Mouse (Mus musculus): ENCODE measurements at regions not wholly inside any gene's neighbourhood (a gene's known extent, or its start where the extent isn't known, plus 50 kb on each side); places are given as distances from the start of the nearest gene placed in this dataset.

DNA sequence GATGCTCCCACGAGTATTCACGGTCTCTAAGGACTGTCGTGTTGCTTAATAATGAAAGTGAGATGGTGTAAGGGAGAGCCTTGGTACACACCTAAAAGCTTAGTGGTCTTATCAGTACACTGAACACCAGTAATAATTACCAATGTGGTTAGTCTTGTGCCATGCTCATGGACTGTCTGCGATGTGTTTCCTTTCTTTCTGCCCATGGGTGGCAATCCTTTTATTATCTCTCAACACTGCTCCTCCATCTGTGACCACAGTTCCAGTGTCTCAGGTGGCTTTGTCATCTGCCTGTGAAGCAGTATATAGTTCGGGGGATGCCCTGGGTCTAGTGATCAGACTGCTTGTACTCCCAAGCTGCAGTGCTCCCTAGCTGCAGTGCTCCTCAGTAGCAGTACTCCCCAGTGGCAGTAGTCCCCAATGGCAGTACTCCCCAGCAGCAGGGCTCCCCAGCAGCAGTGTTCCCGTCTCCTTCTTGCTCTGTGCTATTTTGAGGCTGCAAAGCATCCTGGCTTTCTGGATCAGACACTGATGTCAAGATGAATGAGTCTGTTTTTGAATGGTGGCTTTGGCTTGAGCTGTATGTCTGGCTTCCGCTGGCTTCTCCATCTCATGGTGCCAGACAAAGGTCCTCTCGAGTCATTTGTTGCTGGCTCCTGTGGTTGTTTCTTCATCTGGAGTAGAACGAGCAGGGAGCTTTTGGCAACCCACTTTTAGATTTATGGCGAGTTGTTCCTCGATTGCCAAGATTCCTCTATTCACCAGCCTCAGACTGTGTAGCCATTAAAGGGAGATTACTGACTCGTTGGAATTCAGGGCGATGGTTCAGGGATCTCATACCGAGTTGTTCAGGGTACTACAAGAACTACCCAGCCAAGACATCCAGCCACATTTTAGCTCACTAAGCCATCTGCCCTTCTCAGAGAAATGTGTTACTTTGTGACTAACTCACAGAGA, 88.4 kb upstream of the Plxnc1 start:
- no peak for DNase-seq (ENCODE audit: low spot score)

DNA sequence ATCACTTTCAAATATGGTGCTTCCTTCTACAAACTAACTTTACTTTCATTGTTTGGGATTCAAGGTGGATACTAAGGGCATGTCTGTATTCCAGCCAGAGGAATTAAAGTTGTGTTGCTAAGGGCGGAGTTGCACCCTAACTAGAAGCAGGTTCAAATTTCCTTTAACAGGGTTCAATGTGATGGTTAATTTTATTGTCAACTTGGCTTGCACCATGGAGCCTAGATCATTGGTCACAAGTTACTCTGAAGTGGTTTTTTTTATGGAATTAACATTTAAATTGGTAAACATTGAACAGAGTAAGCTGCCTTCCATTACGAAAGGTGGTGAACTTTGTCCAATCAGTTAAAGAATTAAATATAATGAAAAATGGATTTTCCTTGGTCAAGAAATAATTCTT, 86.7 kb upstream of the Plxnc1 start:
- DNase-seq (ENCODE audit: low spot score), result no peak

DNA sequence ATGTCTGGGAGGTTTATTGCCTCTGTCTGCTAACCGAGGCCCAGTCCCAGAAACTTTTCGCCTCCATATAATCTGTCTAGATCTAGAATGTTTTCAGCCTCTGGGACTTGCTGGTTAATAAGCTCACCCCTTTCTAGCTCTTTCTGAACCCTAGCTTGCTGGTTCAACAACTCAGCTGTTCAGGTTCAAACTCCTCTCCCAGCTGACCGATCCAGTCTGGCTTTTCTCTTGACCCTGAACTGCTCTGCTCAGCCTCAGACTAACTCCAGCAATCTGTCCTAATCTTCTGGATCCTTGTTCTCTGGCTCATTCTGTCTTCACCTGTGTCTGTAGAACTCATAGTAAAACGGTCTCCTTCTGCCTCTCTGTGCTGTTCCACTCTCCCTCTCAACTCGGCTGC, 86.2 kb upstream of the Plxnc1 start:
- no peak for DNase-seq (ENCODE audit: low spot score)

DNA sequence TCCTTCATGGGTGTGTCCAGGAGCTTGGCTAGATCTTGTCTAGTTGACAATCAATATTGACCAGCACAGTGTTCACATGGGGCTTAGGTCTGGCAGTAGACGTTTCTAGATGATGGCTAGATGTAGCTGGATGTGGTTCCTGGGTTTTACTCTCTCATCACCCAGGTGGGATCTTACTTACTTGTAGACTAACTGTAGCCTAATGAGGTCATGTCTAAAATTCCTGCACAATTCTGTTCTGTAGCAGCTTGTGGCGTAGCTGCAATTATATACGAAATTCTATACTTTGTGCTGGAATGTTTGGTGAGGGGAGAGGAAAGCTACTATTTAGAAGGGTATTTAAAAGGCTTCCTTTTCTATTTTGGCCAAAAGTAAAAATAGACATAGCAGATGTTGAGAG, 84.9 kb upstream of the Plxnc1 start:
- DNase-seq (ENCODE audit: low spot score), result no peak

DNA sequence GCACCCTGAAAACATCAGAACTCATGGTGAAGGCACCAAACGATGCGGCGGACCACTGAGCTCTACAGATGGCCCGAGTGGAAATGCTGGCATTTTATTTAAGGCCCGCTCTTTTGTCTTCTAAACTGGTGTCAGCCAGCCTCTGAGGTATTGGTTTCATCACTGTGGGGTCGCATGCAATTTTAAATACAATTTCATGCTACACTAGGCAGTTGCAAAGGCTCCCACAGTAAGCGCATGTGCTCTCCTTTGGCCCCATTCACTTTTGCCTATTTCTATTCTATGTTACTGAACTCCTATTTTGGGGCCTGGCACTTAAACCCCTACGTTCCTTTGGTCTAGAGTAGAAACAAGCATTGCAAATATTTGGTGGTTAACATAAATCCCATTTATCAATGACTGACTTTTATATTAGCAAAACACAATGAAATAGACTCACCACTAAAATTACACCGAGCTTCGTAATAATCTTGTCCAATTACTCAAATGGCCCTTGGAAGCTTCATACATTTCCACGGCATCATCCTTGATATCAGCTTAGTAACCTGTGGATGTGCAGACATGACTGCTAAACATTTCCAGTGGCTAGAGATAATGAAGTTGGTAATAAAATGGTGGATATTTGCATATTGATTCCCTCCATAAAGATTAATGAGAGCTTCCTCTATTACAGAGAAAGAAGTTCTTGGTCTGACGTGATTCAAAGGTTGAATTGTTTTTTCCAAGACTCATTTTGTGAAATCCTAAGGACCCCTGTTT, 81.1 kb upstream of the Plxnc1 start:
- no peak for DNase-seq (ENCODE audit: low spot score)

DNA sequence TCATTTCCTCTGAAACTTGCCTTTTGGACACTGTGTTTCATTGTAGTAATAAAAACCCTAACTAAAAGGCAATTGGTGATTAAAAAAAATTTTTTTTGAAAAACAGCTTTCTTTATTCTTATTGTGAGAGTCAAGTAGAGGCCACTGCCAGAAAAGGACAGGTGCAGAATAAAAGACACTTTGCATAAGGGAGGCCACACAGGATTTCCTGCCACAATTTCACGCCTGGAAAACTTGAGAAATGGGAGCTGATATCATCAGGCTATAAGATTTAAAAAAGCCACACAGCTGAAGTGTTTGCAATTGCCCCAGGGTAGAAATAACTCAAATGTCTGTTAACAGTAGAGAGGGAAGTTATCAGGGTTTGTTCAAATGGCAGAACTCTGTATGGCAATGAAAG, 76.6 kb upstream of the Plxnc1 start:
- no peak for DNase-seq (ENCODE audit: low spot score)

DNA sequence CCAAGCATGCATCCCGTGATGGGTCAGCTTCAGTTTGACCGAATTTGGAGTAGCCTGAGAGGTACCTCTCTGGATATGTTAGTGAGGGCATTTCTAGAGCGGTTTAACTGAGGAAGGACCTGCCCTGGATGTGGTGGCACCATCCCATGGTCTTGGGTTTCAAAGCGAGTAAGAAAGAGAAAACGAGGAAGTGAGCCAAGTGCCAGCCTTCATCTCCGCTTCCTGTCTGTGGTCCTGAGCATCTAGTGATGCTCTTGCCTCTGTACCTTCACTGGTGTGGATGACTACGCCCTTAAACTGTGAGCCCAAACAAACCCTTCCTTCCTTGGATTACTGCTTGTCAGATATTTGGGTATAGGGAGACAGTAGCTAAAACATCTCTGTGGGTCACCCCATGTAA, 72.3 kb upstream of the Plxnc1 start:
- no peak for DNase-seq (ENCODE audit: low spot score)

DNA sequence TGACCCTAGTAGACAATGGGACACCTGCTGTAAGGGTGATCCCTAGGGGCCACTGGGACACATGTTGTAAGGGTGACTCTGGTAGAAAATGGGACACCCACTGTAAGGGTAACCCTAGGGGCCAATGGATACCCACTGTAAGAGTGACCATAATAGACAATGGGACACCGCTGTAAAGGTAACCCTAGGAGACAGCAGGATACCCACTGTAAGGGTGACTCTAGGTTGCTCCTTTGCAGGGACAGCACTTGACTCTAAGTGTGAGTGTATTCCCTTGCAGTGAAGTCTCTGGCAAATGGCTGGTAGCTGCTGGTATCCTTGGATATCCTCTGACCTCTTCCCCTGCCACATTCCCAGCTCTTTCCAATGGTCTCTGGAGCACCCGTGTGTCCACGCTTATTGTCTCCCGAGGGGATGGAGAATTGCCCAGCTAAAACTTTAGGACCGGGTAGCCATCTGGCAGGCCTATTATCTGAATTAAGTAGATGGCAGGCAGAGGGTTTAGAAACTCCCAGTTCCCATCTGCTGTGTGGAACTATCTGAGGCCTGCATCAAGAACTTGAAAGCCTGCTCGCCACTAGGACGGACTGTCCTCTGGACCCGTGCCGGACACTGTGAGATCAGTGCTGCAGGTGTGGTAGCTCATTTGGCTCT, 70.8 kb upstream of the Plxnc1 start:
- no peak for DNase-seq (ENCODE audit: low spot score)

DNA sequence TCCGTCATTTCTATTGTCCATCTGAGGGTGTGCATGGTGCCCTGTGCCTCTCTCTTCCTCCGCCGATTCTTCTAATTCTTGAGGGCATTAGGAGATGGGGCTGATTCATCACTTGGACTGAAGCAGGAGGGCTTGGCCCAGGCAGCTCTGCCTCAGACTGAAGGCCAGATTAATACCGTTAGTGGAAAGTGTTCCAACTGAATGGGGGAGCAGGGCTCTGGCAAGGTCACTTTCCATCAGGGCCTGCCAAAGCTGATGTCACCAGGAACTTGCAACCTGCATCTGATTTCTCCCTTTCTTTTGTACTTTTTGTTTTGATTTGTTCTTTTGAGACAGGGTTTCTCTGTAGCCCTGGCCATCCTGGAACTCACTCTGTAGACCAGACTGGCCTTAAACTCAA, 69.3 kb upstream of the Plxnc1 start:
- DNase-seq (ENCODE audit: low spot score), result no peak

DNA sequence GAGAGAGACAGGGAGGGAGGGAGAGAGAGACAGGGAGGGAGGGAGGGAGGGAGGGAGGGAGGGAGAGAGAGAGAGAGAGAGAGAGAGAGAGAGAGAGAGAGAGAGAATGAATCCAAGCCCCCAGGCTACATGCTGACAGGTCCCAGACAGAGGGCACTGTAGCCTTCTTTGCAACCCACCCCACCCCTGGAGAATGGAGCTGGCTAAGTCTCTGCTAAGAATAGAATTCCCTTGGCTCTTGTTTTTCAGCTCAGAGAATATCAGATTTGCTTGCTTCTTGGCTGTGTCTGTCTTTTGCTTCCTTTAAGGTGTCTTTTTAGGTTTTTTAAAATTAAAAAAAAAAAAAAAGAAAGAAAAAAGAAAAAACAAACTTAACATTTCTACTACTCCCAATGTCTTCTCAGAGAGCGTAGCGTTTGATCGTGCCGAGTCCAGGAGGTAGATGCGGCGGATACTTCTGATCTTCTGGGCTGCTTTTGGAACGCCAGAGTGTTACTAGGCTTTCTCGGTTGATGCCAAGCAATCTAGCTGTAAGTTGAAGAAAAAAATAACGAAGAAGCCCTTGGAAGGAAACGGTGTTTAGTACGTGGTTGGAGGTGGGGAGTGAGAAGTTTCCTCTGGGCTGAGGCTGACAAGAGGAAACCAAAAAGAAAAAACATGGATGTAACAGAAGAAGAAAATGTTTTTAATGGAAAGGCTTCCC, 68.7 kb upstream of the Plxnc1 start:
- no peak for DNase-seq (ENCODE audit: low spot score)

DNA sequence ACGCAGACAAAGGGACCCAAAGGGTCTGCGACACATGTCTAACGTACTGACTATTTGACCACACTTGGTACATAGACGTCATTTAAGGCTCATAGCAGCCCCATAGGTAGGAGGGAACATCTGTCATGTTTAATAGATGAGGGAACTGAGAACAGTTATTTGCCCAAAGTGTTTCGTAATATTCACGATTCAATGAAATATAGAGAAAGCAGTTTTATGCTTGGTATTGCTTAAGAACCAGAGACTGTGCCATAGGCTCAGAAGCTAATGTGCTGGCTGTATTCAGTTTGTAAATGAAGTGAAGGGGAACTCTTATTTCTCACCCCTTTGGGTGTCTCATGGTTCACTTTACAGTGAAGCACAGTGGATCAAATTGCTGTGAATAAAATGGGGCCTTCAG, 65.7 kb upstream of the Plxnc1 start:
- no peak for DNase-seq (ENCODE audit: low spot score)

DNA sequence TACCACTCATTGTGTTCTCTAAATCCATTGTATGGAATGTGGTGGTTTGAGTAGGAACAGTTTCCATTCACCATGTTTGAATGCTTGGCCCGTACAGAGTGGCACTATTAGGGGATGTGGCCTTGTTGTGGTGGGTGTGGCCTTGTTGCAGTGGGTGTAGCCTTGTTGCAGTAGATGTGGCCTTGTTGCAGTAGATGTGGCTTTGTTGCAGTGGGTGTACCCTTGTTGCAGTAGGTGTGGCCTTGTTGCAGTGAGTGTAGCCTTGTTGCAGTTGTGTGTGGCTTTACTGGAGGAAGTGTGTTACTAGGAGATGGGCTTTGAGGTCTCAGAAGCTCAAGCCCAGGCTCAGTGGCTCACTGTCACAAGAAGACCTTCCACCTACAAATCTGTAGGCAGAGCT, 64.4 kb upstream of the Plxnc1 start:
- DNase-seq (ENCODE audit: low spot score), result no peak

DNA sequence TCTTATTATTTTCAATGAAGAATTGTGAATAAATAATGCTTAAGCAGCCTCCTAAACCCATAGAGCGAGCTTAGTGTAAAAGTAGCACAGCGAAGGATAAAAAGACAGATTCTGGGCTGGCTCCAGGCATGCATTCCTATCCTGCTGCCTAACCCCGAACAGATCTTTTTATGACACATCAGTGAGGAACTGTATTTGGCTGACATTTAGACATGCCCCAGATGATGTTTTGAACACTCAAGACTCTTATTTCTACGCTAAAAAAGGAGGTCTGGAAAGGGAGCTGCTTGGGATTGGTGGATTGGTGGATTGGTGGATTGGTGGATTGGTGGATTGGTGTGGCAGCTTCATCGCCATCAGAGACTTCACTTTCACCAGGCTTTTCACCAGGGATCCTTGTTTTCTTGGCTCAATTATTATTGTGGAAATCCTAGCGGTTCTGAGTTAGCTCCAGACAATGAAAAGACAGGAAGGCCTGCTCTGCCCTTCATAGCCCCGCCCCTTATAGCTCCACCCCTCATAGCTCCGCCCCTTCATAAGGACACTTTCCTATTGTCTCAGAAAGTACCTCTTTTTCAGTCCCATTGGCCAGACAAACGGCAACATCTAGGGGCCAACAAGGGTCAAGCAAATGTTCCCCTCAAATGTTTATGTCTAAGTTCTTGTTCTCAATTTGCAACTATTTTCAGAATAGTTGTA, 59.6 kb upstream of the Plxnc1 start:
- DNase-seq (ENCODE audit: low spot score), result no peak

DNA sequence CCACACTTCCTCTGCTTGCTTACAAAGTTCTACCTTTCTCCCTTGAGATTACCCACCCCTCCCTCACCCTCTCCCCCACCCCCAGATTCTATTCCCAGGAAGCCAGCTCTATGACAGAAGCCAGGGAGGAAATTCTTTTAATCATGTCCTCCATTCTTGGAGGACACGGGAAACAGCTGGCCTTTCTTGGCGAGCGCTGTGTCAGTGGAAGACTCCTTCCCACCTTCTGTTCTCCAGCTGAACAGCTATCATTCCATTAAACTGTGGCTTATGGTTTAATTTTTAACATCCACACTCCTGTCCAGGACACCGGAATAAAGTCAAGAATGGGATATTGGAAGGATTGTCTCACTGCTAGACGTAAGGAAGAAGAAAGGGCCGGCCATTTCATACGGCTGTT, 59.0 kb upstream of the Plxnc1 start:
- DNase-seq (ENCODE audit: low spot score), result no peak

DNA sequence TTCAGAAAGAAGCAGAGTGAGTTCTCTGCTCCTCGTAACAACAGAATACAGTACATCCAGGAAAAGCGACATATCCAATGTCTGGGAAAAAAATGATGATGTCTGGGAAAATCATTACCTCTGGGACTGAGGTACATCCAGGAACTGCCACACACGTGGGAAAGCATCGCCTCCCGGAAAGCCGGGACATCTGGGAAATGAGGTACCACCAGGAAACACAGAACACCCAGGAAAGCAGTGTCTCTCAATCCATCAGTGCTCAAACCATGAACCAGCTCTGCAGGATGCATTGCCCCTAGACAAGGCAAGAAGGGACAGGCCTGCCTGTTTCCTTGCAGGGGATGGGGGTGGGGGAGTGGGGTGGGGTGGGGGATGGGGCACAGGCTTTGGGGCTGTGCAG, 57.0 kb upstream of the Plxnc1 start:
- DNase-seq (ENCODE audit: low spot score), result no peak

DNA sequence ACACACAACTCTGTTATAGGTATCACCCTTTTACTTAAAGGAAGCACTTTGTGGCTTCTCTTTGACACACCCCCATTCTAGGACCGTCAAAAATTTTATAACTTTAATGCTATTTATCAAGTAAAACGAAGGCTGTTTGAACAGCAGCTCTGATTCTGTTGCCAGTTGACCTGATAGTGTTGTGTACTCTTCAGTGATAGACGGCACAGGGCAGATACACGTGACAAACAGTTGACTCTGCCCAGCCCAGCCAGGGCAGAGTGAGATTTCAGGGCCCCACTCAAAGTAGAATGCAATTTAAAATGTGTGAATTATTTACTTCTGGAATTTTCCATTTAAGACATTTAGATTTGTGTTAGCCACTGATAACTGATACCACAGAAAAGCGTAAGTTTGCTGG, 55.1 kb upstream of the Plxnc1 start:
- DNase-seq (ENCODE audit: low spot score), result no peak
